Mouse (Mus musculus) kidney, postnatal 0 days (tissue): ENCODE results near the gene Fat3. TPM values are rescaled to one million over a fixed set of nuclear protein-coding genes. Genes with fewer than 3 reads are reported as not detected.

ENCODE experiments used
- ATAC-seq: fragments of 200-750 bp; cut with Nextera tagmentation; replicated peaks from 2 replicates; pipeline ENCODE4 v1.8.0; 2017; ENCODE audit warnings: low read depth, moderate number of reproducible peaks, moderate TSS enrichment, moderate library complexity; ENCODE audit not compliant: low FRiP score
- DNase-seq: peaks from one replicate; pipeline ENCODE4 v3.0.0-alpha.2; 2016; ENCODE audit warnings: low spot score
- H3K27ac ChIP-seq: fragments of 300-500 bp; sonication (generic); 2 replicates; pipeline ENCODE4 v1.5.1; 2014; ENCODE audit warnings: mild to moderate bottlenecking
- H3K27me3 ChIP-seq: fragments of 300-500 bp; sonication (generic); 2 replicates; pipeline ENCODE4 v1.6.1; 2014; ENCODE audit warnings: low read length, mixed read lengths; ENCODE audit not compliant: insufficient read depth
- H3K36me3 ChIP-seq: fragments of 300-500 bp; sonication (generic); 2 replicates; pipeline ENCODE4 v1.6.1; 2014; ENCODE audit warnings: low read length, mixed read lengths; ENCODE audit not compliant: insufficient read depth
- H3K4me1 ChIP-seq: fragments of 300-500 bp; sonication (generic); replicated peaks from 2 replicates; pipeline ENCODE4 v1.6.1; 2014; ENCODE audit warnings: antibody characterized with exemption, low read length, mixed read lengths; ENCODE audit not compliant: insufficient read depth
- H3K4me2 ChIP-seq: fragments of 300-500 bp; sonication (generic); 2 replicates; pipeline ENCODE4 v1.6.1; 2014; ENCODE audit warnings: mild to moderate bottlenecking, low read length, moderate library complexity, mixed read lengths
- H3K4me3 ChIP-seq: fragments of 300-500 bp; sonication (generic); replicated peaks from 2 replicates; pipeline ENCODE4 v1.5.1; 2014; ENCODE audit warnings: low read depth, low read length
- H3K9ac ChIP-seq: fragments of 300-500 bp; sonication (generic); 2 replicates; pipeline ENCODE4 v1.6.1; 2014; ENCODE audit warnings: low read depth, low read length
- H3K9me3 ChIP-seq: fragments of 300-500 bp; sonication (generic); replicated peaks from 2 replicates; pipeline ENCODE4 v1.6.1; 2016; ENCODE audit warnings: low read length, inconsistent platforms, mixed read lengths
- CTCF ChIP-seq: IDR thresholded peaks from 2 replicates; pipeline ENCODE4 v1.5.1; 2016; ENCODE audit warnings: antibody characterized with exemption, low read depth, mild to moderate bottlenecking, moderate library complexity
- WGBS: fragments of 180-500 bp; shearing (Covaris S2); extraction: QIAGEN DNeasy Blood & Tissue Kit; methylation state at CpG from one replicate; pipeline ENCODE4 v1.1.7; 2014; 5-methylcytosine and 5-hydroxymethylcytosine counted together
- polyA plus RNA-seq: library from polyadenylated mRNA; unstranded; fragments of >200 nt; fragmentation: Nextera tagmentation; extraction: Ambion mirVana; gene quantifications from 2 replicates; pipeline ENCODE4 v1.2.1, GENCODE M21; 2015

Gene Fat3
- polyA plus RNA-seq, 1 experiment from 2014 or later = 1.5 TPM

- ATAC-seq = no peak
- no peak for DNase-seq
- Histone ChIP-seq H3K27ac (no peak overlapping the region), H3K4me1 (no peaks in the 10 kb centered on the region), H3K9me3 (no peaks in the 10 kb centered on the region), H3K4me2 (no peak overlapping the region), H3K27me3 (no peaks in the 10 kb centered on the region), H3K9ac (no peak overlapping the region), H3K36me3 (no peaks in the 10 kb centered on the region), H3K4me3 (no peak overlapping the region)
- TF ChIP-seq CTCF = no peak
These were observed 230.3 kb downstream of the Fat3 start for GRCm38 (mm10) chr9:16270768-16271114.

GRCm38 (mm10) chr9:16270056-16270767, 230.9 kb downstream of the Fat3 start:
- H3K9me3 ChIP-seq = no peaks in the 10 kb centered on the region
- no peak overlapping the region for H3K4me3 ChIP-seq
- H3K36me3 ChIP-seq = no peaks in the 10 kb centered on the region
- no peak for TF ChIP-seq CTCF
- ATAC-seq (no peak), DNase-seq (no peak)
- no peaks in the 10 kb centered on the region for H3K4me1 ChIP-seq
- H3K4me2 ChIP-seq = no peak overlapping the region
- no peak overlapping the region for H3K9ac ChIP-seq
- no peaks in the 10 kb centered on the region for H3K27me3 ChIP-seq
- H3K27ac ChIP-seq = no peak overlapping the region
- 83% methylated on average over 4 of the region's 4 CpGs for WGBS

- Histone ChIP-seq H3K9me3 (no peaks in the 10 kb centered on the region), H3K4me1 (no peaks in the 10 kb centered on the region; the same call in 1 of the 2 replicates), H3K27me3 (no peaks in the 10 kb centered on the region), H3K9ac (no peak overlapping the region), H3K36me3 (no peaks in the 10 kb centered on the region), H3K27ac (no peak overlapping the region), H3K4me3 (no peak overlapping the region), H3K4me2 (no peak overlapping the region)
- DNase-seq (no peak), ATAC-seq (no peak)
- no peak for TF ChIP-seq CTCF
- 78% methylated on average over 4 of the region's 4 CpGs for whole genome bisulfite sequencing
These were observed 235.6 kb downstream of the Fat3 start for GRCm38 (mm10) chr9:16265519-16265918.

GRCm38 (mm10) chr9:16257241-16257840, 243.7 kb downstream of the Fat3 start:
- no peak overlapping the region for H3K4me3 ChIP-seq
- no peak overlapping the region for H3K4me2 ChIP-seq
- no peaks in the 10 kb centered on the region; the same call in 1 of the 2 replicates for H3K4me1 ChIP-seq
- no peaks in the 10 kb centered on the region for H3K36me3 ChIP-seq
- H3K9ac ChIP-seq = no peak overlapping the region
- ATAC-seq = no peak
- no peaks in the 10 kb centered on the region for H3K9me3 ChIP-seq
- no peaks in the 10 kb centered on the region for H3K27me3 ChIP-seq
- H3K27ac ChIP-seq = no peak overlapping the region
- no peak for DNase-seq
- TF ChIP-seq CTCF = no peak
- WGBS = 50% methylated on average over 3 of the region's 3 CpGs

GRCm38 (mm10) chr9:16256577-16257207, 244.4 kb downstream of the Fat3 start:
- WGBS = 86% methylated on average over 2 of the region's 2 CpGs
- no peak for TF ChIP-seq CTCF
- no peak overlapping the region for H3K4me3 ChIP-seq

DNA sequence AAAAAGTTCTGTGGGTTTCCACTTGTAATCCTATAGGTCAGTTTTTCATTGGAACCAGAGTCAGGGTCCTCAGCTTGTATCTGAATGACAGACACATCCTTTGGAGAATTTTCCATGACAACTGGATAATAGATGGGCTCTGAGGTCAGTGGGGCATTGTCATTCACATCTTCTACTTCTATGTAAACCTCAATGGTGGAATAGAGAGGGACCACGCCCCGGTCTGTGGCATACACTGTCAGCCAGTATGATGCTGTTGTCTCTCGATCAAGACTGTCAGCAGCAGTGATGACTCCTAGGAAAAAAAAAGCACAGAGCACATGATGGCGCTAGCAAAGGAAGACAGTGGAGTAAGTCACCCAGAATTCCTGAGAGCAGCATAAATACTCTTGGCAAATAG, 254.3 kb downstream of the Fat3 start:
- no peak for TF ChIP-seq CTCF
- no peaks in the 10 kb centered on the region for H3K4me1 ChIP-seq
- no peaks in the 10 kb centered on the region for H3K27me3 ChIP-seq
- no peaks in the 10 kb centered on the region for H3K9me3 ChIP-seq
- no peak overlapping the region for H3K9ac ChIP-seq
- H3K4me2 ChIP-seq = no peak overlapping the region
- ATAC-seq (no peak), DNase-seq (no peak)
- no peak overlapping the region for H3K4me3 ChIP-seq
- no peak overlapping the region for H3K27ac ChIP-seq
- H3K36me3 ChIP-seq = no peaks in the 10 kb centered on the region
- 90% methylated on average over 4 of the region's 4 CpGs for WGBS

More at GRCm38 (mm10) chr9:16256577-16257207, 244.4 kb downstream of the Fat3 start:
- DNase-seq (no peak), ATAC-seq (no peak)
- Histone ChIP-seq H3K4me1 (no peaks in the 10 kb centered on the region; the same call in 1 of the 2 replicates), H3K27ac (no peak overlapping the region), H3K4me2 (no peak overlapping the region), H3K9me3 (no peaks in the 10 kb centered on the region), H3K27me3 (no peaks in the 10 kb centered on the region), H3K36me3 (no peaks in the 10 kb centered on the region), H3K9ac (no peak overlapping the region)
